Mouse (Mus musculus) lung, adult 2 months (tissue): ENCODE measurements at regions not wholly inside any gene's neighbourhood (a gene's known extent, or its start where the extent isn't known, plus 50 kb on each side); places are given as distances from the start of the nearest gene placed in this dataset.

Experiments
- CTCF ChIP-seq: fragments of 200-500 bp; IDR thresholded peaks from 2 replicates; pipeline ENCODE4 v1.5.1; 2011; ENCODE audit warnings: mild to moderate bottlenecking, low read length, control low read depth; ENCODE audit not compliant: insufficient read depth
- POLR2A ChIP-seq: fragments of 200-500 bp; IDR thresholded peaks from 2 replicates; pipeline ENCODE4 v1.6.1; 2011; ENCODE audit warnings: low read depth, mild to moderate bottlenecking, control low read depth, low read length, borderline replicate concordance; ENCODE audit errors: extremely low read depth

- no peak for TF ChIP-seq CTCF
- no peak for TF ChIP-seq POLR2A
Observed at GRCm38 (mm10) chr3:9352251-9352650, 257.6 kb downstream of the Zfp704 start.
